Mouse (Mus musculus): ENCODE measurements around the gene Sptssb.

The Sptssb gene

GRCm38 (mm10) chr3:69859858-69860588 lies at the start of gene Sptssb:
Gene Sptssb, minus strand, starts transcription at chr3:69859940.
- DNase-seq (ENCODE audit: low spot score), result peak; percentile 46

GRCm38 (mm10) chr3:69908074-69908473 lies 48.3 kb upstream of the Sptssb start:
- peak; percentile 57 for DNase-seq (ENCODE audit: low spot score)

- no peak for DNase-seq (ENCODE audit: low spot score)
Observed at GRCm38 (mm10) chr3:69907564-69907963, 47.8 kb upstream of the Sptssb start.

- DNase-seq (ENCODE audit: low spot score), result no peak
Observed at GRCm38 (mm10) chr3:69902787-69903477, 43.2 kb upstream of the Sptssb start.

GRCm38 (mm10) chr3:69902382-69902781 lies 42.6 kb upstream of the Sptssb start:
- no peak for DNase-seq (ENCODE audit: low spot score)

- no peak for DNase-seq (ENCODE audit: low spot score)
Observed at GRCm38 (mm10) chr3:69901874-69902381, 42.2 kb upstream of the Sptssb start.

GRCm38 (mm10) chr3:69900335-69900734 lies 40.6 kb upstream of the Sptssb start:
- no peak for DNase-seq (ENCODE audit: low spot score)

GRCm38 (mm10) chr3:69897917-69898594 lies 38.3 kb upstream of the Sptssb start:
- DNase-seq (ENCODE audit: low spot score), result peak; percentile 16

GRCm38 (mm10) chr3:69895516-69895915 lies 35.8 kb upstream of the Sptssb start:
- DNase-seq (ENCODE audit: low spot score), result no peak

GRCm38 (mm10) chr3:69892187-69893094 lies 32.7 kb upstream of the Sptssb start:
- no peak for DNase-seq (ENCODE audit: low spot score)

- DNase-seq (ENCODE audit: low spot score), result no peak
Observed at GRCm38 (mm10) chr3:69885866-69886265, 26.1 kb upstream of the Sptssb start.

- no peak for DNase-seq (ENCODE audit: low spot score)
Observed at GRCm38 (mm10) chr3:69883710-69884109, 24.0 kb upstream of the Sptssb start.

GRCm38 (mm10) chr3:69877538-69877937 lies 17.8 kb upstream of the Sptssb start:
- DNase-seq (ENCODE audit: low spot score), result no peak

- DNase-seq (ENCODE audit: low spot score), result no peak
Observed at GRCm38 (mm10) chr3:69874721-69875120, 15.0 kb upstream of the Sptssb start.

- no peak for DNase-seq (ENCODE audit: low spot score)
Observed at GRCm38 (mm10) chr3:69872661-69873327, 13.1 kb upstream of the Sptssb start.

- DNase-seq (ENCODE audit: low spot score), result no peak
Observed at GRCm38 (mm10) chr3:69871174-69871573, 11.4 kb upstream of the Sptssb start.

GRCm38 (mm10) chr3:69869702-69870101 lies 10.0 kb upstream of the Sptssb start:
- no peak for DNase-seq (ENCODE audit: low spot score)

GRCm38 (mm10) chr3:69861789-69862395 lies 2.2 kb upstream of the Sptssb start:
- no peak for DNase-seq (ENCODE audit: low spot score)

GRCm38 (mm10) chr3:69860589-69861521 lies 1.1 kb upstream of the Sptssb start:
- peak; percentile 82 for DNase-seq (ENCODE audit: low spot score)

- DNase-seq (ENCODE audit: low spot score), result no peak
Observed at GRCm38 (mm10) chr3:69839485-69839884, 20.3 kb downstream of the Sptssb start.

Measured in embryo, embryonic 10 days (tissue).